Mouse (Mus musculus): ENCODE measurements around the gene Col26a1. TPM values are rescaled to one million over a fixed set of nuclear protein-coding genes. Genes with fewer than 3 reads are reported as not detected.

The Col26a1 gene
- polyA plus RNA-seq (2012) = 0.02 TPM in 2 replicates

DNA sequence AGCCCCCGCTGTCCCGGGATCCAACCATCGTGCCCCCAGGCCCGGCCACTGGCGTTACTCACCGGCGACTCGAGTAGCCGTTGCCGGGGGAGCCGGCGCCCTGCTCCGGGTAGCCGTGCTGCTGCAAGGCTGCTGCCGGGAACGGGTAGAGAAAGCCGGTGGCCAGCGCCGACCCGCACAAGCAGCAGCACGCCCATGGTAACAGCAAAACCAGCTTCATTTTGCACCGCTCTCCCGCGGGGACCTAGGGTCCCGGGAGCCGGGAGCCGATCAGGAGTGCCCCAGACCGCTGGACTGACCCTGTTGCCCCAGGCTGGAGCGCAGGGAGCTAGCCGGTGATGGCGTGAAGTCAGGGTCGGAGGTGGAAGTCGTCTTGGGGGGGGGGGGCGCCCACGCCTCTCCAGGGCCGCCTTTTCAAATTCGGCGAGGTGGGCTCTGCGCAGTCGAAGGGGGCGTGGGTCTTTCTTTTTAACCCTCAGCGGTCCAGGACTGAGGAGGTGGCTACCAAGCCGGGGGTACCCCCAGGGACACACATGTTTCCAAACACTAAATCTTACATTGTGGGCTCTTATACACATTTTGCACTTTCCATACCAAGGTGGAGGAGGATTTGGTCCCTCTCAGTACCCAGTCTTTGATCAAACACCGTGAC lies at the start of gene Col26a1:
Col26a1 (minus strand) TSS at position 422 of the 652 bp plus-strand sequence.
- H3K4me3 ChIP-seq (replicated peaks) = no peak within 1 kb of the TSS
- no peaks in the 10 kb centered on the region for H3K4me1 ChIP-seq (ENCODE audit: control insufficient read depth)
- no peak for TF ChIP-seq TAL1 (IDR thresholded peaks at IDR 0.05; ENCODE audit: low read length)
- no peak for TF ChIP-seq GATA1 (IDR thresholded peaks at IDR 0.05; ENCODE audit: low read length)
- no peaks in the 10 kb centered on the region; the same call in 1 of the 2 replicates for H3K9me3 ChIP-seq (ENCODE audit: control insufficient read depth, low read length)
- peaks cover 37% of the 10 kb centered on the region for H3K27me3 ChIP-seq (ENCODE audit: control insufficient read depth)
- no peaks in the 10 kb centered on the region for H3K36me3 ChIP-seq (ENCODE audit: control insufficient read depth)

DNA sequence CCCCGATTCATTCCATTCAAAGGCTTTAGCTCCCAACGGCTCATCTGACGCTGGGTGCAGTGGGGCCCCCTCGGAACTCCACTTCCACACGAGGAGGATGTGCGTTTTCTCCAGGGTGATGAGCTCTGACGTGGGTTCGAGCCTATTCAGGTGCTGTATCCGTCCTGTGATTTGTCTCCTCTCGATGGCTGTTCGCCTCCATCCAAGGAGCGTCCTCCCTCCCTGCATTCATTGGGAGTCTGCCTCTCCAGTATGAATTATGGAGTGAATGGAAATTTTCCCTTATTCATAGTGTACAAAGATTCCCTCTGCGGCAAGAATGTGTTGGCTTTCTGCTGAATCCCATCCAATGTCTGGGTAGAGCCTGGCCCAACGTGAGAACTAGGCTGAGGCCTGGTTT lies 48.9 kb upstream of the Col26a1 start:
- Histone ChIP-seq H3K27me3 (ENCODE audit: control insufficient read depth) (no peaks in the 10 kb centered on the region), H3K4me1 (ENCODE audit: control insufficient read depth) (no peaks in the 10 kb centered on the region), H3K9me3 (ENCODE audit: control insufficient read depth, low read length) (no peaks in the 10 kb centered on the region), H3K36me3 (ENCODE audit: control insufficient read depth) (peaks cover 48% of the 10 kb centered on the region), H3K4me3 (replicated peaks) (no peak overlapping the region)
- TF ChIP-seq TAL1 (IDR thresholded peaks at IDR 0.05; ENCODE audit: low read length) (no peak), GATA1 (IDR thresholded peaks at IDR 0.05; ENCODE audit: low read length) (no peak)

DNA sequence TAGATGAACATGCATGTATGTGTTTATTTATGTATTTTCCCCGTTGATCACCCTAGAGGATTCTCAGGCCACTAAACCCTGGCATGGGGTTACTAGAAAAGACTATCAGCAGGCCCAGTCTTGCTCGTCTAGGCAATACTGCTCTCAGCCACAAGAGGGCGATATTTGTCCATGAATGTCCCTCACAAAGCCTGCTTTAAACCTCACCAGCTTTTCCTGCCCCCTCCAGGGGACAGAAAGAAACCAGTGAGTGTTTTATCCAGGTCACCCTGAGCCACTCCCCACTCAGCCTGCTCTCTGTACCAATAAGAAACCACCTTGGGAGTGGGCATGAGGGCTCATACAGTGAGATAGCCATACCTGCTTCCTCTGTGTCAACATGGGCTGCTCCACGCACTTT lies 46.1 kb upstream of the Col26a1 start:
- no peak for TF ChIP-seq TAL1 (IDR thresholded peaks at IDR 0.05; ENCODE audit: low read length)
- no peak for TF ChIP-seq GATA1 (IDR thresholded peaks at IDR 0.05; ENCODE audit: low read length)
- Histone ChIP-seq H3K9me3 (ENCODE audit: control insufficient read depth, low read length) (no peaks in the 10 kb centered on the region), H3K27me3 (ENCODE audit: control insufficient read depth) (no peaks in the 10 kb centered on the region), H3K4me3 (replicated peaks) (no peak overlapping the region), H3K4me1 (ENCODE audit: control insufficient read depth) (no peaks in the 10 kb centered on the region), H3K36me3 (ENCODE audit: control insufficient read depth) (peaks cover 65% of the 10 kb centered on the region)

DNA sequence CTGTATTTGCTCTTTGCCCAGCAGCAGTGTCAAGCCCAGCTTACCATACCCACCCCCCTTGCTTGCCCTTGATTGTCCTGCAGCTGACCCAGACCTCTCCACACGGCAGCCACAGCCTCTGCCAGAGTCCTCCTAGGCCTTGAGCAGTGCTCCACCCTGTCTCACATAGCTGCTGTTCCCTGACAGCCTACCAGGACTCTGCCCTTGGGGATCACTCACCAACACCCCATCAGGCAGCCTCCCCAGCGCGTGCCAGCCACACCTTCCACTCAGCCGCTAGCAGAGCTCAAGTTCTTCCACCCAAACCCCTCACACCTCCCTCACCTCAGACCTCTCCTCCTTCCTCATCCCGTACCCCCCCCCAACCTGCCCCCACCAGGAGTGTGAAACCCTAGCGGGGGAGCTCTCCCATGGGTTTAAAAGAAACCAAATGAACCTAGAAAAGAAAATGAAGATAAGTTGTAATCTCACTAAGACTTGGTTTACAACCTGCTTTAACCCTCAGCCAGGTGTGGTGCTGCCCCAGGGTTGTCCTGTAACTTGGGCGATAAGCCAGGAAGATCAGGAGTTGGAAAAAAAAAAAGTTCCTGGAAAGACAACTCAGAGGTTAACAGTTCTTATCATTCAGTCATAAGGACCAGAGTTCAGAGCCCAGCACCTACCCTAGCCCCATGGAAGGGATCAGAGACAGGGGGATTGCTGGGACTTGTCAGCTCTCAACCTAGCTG lies 40.9 kb upstream of the Col26a1 start:
- Histone ChIP-seq H3K4me1 (ENCODE audit: control insufficient read depth) (peaks cover 15% of the 10 kb centered on the region), H3K27me3 (ENCODE audit: control insufficient read depth) (no peaks in the 10 kb centered on the region), H3K9me3 (ENCODE audit: control insufficient read depth, low read length) (no peaks in the 10 kb centered on the region), H3K4me3 (replicated peaks) (no peak overlapping the region), H3K36me3 (ENCODE audit: control insufficient read depth) (peaks cover 44% of the 10 kb centered on the region)
- TF ChIP-seq TAL1 (IDR thresholded peaks at IDR 0.05; ENCODE audit: low read length) = no peak
- no peak for TF ChIP-seq GATA1 (IDR thresholded peaks at IDR 0.05; ENCODE audit: low read length)

DNA sequence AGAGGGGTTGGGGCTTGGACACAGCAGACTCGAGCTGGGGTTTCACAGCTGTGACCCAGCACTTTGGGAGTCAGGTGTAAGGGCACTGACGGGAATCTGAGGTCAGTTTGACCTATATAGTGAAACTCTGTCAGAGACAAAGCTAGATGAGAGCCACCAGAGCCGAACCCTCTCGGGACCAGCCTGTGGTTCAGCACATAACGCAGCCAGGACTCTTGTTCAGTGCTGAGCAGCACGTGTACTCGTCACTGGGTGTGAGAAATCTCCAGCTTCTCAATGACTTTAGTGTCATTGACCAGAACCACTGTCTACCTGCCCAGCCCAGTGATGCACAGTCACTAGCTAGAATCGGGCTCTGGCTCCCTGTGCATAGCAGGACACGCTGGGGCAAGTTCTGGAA lies 39.8 kb upstream of the Col26a1 start:
- TF ChIP-seq TAL1 (IDR thresholded peaks at IDR 0.05; ENCODE audit: low read length) = no peak
- no peak for TF ChIP-seq GATA1 (IDR thresholded peaks at IDR 0.05; ENCODE audit: low read length)
- Histone ChIP-seq H3K4me1 (ENCODE audit: control insufficient read depth) (peaks cover 21% of the 10 kb centered on the region), H3K9me3 (ENCODE audit: control insufficient read depth, low read length) (no peaks in the 10 kb centered on the region), H3K4me3 (replicated peaks) (no peak overlapping the region), H3K36me3 (ENCODE audit: control insufficient read depth) (peaks cover 40% of the 10 kb centered on the region), H3K27me3 (ENCODE audit: control insufficient read depth) (no peaks in the 10 kb centered on the region)

DNA sequence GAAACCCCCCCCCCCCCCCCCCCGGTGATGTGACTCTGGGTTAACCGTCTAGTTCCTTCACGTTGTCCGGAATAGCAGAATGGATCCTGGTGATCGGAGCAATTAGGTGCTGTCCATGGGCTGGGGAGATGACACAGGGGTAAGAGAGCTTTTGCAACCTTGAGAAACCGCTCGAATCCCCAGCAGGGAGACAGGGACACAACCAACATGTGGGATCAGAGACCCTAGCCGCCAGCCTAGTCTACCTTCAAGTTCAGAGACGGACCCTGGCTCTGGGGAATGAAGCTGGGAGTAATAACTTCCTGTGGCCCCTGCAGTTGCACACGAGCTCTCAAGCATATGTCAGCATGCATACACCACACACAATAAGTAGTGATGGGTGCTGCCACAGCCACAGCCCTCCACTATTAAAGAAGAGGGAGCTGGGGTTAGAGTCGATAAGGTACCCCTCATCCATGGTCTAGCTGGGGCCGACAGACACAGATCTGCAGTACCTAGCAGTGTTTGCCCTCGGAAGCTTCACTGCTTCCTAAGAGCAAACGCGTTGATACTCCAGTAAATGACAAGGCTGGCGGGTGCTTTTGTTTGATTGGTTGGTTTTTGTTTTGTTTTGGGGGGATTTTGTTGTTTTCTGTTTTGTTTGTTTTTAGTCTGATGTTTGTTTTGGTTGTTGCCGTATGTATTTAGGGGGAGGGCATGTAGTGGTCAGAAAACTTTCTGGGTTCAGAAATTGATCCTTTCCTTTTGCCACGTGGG lies 36.7 kb upstream of the Col26a1 start:
- Histone ChIP-seq H3K4me1 (ENCODE audit: control insufficient read depth) (peaks cover 21% of the 10 kb centered on the region), H3K4me3 (replicated peaks) (peak overlapping the region; percentile 68), H3K9me3 (ENCODE audit: control insufficient read depth, low read length) (peaks cover 3% of the 10 kb centered on the region; the same call in 1 of the 2 replicates), H3K27me3 (ENCODE audit: control insufficient read depth) (no peaks in the 10 kb centered on the region), H3K36me3 (ENCODE audit: control insufficient read depth) (peaks cover 16% of the 10 kb centered on the region)
- TF ChIP-seq TAL1 (IDR thresholded peaks at IDR 0.05; ENCODE audit: low read length) (no peak), GATA1 (IDR thresholded peaks at IDR 0.05; ENCODE audit: low read length) (no peak)

DNA sequence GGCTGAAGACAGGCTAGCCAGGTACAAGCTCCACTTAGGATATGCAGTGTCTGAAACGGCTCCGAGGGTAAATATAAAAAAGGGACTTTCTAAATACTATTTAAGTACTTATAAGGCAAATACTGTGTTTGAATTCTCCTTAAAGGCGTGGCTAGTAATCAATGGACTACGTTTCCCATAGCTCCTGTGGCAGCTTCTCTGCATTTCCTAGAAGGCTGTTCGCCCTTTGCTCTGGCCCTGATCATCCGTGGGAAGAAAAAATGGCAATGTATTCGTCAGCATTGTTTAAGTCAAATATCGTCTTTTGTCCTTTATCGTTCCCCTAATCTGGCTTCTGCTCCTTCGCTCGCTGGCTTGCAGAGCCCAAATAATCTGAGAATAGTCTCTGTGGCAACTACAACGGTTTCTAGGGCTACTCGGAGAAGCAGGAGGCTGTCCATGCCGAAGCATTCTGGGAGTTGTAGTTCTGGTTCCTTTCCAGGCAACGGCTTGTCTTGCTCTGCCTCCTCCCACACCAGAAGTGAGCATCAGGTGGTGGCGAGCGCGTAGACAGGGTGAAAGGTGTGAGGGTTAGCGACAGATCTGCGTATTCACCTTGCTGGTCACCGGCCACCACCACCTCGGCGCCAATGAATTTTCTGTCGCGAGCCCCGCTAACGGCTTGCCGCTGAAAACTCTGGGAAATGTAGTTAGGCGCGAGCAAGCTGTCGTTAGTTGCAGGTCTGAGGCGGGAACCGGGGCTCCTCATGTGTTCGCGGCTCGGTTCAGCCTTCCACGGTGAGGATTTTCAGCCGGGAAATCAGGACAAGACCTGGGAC lies 35.9 kb upstream of the Col26a1 start:
- Histone ChIP-seq H3K9me3 (ENCODE audit: control insufficient read depth, low read length) (peaks cover 3% of the 10 kb centered on the region; the same call in 1 of the 2 replicates), H3K4me3 (replicated peaks) (peak overlapping the region; percentile 68), H3K36me3 (ENCODE audit: control insufficient read depth) (peaks cover 10% of the 10 kb centered on the region), H3K27me3 (ENCODE audit: control insufficient read depth) (no peaks in the 10 kb centered on the region), H3K4me1 (ENCODE audit: control insufficient read depth) (peaks cover 21% of the 10 kb centered on the region)
- TF ChIP-seq TAL1 (IDR thresholded peaks at IDR 0.05; ENCODE audit: low read length) (no peak), GATA1 (IDR thresholded peaks at IDR 0.05; ENCODE audit: low read length) (no peak)

DNA sequence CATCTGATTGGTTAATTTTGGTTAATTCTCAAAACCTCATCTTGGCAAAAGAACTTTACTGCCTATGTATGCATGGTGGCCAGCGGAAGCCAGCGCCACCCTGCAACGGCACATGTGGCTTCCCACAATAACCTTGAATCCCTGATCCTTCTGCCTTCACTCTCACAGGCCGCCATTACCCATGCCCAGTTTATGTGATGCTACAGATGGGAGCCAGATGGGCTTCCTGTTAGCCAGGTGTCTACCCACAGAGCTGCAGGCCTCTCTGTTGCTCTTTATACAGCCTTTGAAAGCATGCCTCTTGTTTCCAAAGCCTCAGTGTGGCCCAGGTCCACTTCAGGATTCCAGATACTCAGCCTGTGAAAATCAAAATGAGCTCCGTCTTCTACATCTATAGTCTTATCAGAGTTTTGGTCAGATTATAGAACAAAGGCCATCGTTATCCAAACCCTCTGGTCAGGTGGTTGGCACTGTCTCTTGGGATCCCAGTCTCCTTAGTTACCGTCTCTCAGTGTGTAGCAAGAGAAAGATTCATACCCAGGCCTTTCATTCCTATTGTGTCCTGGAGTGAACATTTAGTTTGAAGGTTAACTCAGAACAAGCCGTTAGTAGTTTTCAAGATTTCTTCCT lies 34.7 kb upstream of the Col26a1 start:
- H3K4me3 ChIP-seq (replicated peaks) = no peak overlapping the region
- peaks cover 3% of the 10 kb centered on the region; the same call in 1 of the 2 replicates for H3K9me3 ChIP-seq (ENCODE audit: control insufficient read depth, low read length)
- no peaks in the 10 kb centered on the region for H3K27me3 ChIP-seq (ENCODE audit: control insufficient read depth)
- peaks cover 19% of the 10 kb centered on the region for H3K4me1 ChIP-seq (ENCODE audit: control insufficient read depth)
- TF ChIP-seq TAL1 (IDR thresholded peaks at IDR 0.05; ENCODE audit: low read length) (no peak), GATA1 (IDR thresholded peaks at IDR 0.05; ENCODE audit: low read length) (no peak)
- H3K36me3 ChIP-seq (ENCODE audit: control insufficient read depth) = peaks cover 11% of the 10 kb centered on the region
